ENCODE assay signal across 25 mouse cellular contexts in the genomic region with DNA sequence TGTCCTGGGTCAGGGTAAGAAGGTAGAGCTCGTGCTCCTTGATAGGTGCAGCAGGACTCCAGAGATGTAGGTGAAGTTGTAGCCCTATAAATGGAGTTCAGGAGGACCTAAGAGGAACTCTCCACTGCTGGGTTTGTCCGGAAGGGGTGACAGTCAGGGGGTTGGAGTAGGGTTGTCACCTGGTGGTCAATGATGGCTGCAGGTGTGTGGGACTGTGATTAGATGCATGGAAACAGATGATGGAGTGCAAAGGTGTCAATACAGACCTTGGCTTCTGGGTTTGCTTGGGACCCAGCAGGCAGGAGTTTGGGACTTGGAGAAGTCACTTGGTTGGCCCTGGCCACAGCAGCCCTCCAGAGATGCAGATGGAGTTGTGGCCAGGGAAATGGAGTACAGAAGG. TPM values are rescaled to one million over a fixed set of nuclear protein-coding genes. Genes with fewer than 3 reads are reported as not detected.
DNase-seq lines count a peak whose midpoint lies in the region.
"Had no signal": no experiment of that assay in that cellular context is flagged by ENCODE, and none has a peak within 500 bp of the region (broad histone marks: within the 10 kb centered on the region; RNA-seq: fewer than 3 reads in every experiment).

No protein-coding gene starts in this region.

- H3K36me3 ChIP-seq in heart, embryonic 10.5 days = no peaks in the 10 kb centered on the region
- H3K36me3 ChIP-seq: G1E had no signal

- DNase-seq in heart, adult 11 months = peak; percentile 71
- DNase-seq in heart, postnatal 14 days = no peak
- peak; percentile 63 for DNase-seq in heart, embryonic 10.5 days (ENCODE audit: low spot score)
- DNase-seq in heart, postnatal 25 days (ENCODE audit: low spot score) = no peak
- DNase-seq: adrenal gland, adult 2 months; adrenal gland, adult 8-10 months; adrenal gland, postnatal 10 days; adrenal gland, postnatal 14 days; adrenal gland, postnatal 25 days; adrenal gland, postnatal 36 days; B cell, adult 2 months; cerebellum, adult 11 months; cerebellum, adult 11-12 months; cerebellum, adult 18-20 months had no signal

- 71% methylated on average over 2 of the region's 2 CpGs for WGBS in heart, embryonic 10.5 days

- no peak overlapping the region for H3K4me3 ChIP-seq in heart, embryonic 10.5 days

- H3K27me3 ChIP-seq in heart, embryonic 10.5 days (ENCODE audit: insufficient read depth, poor library complexity, severe bottlenecking) = no peaks in the 10 kb centered on the region
- H3K27me3 ChIP-seq: Patski had no signal

- intact Hi-C loops in heart, postnatal 14 days (cut with DNase I) = no loop called here
- intact Hi-C loops in heart, postnatal 25 days (cut with DNase I) = no loop called here

- H3K9me3 ChIP-seq in heart, embryonic 10.5 days = no peaks in the 10 kb centered on the region; the same call in 1 of the 2 replicates
- H3K9me3 ChIP-seq: G1E had no signal

- H3K27ac ChIP-seq in heart, embryonic 10.5 days = no peak overlapping the region

- H3K4me1 ChIP-seq in heart, embryonic 10.5 days = no peaks in the 10 kb centered on the region

RNA-seq across cellular contexts. Expression of a gene that starts 3.7 kb away (rescaled TPM):
- not detected for total RNA-seq in heart, postnatal 14 days (2021)
- polyA plus RNA-seq in heart, embryonic 10.5 days (2016; fragmentation: Nextera tagmentation; extraction: Ambion mirVana) = not detected in 2 replicates
- total RNA-seq in heart, postnatal 25 days (2021) = not detected
- total RNA-seq: adrenal gland, adult 18-20 months; adrenal gland, adult 2 months; adrenal gland, adult 8-10 months; adrenal gland, postnatal 10 days; adrenal gland, postnatal 14 days; adrenal gland, postnatal 25 days; adrenal gland, postnatal 36 days; adrenal gland, postnatal 4 days; CH12.LX; ES-E14; MEL had no signal
- polyA plus RNA-seq: activated CD4-positive, CD25-positive, alpha-beta regulatory T cell, adult 4 months; adrenal gland, adult 2 months; brain, embryonic 14.5 days; C2C12; G1E; Patski had no signal

RNA-seq across cellular contexts. Expression of a gene that starts 27.6 kb away (rescaled TPM):
- not detected for total RNA-seq in heart, postnatal 14 days (2021)
- polyA plus RNA-seq in heart, embryonic 10.5 days (2016; fragmentation: Nextera tagmentation; extraction: Ambion mirVana) = not detected in 2 replicates
- total RNA-seq in heart, postnatal 25 days (2021) = not detected
- total RNA-seq: adrenal gland, adult 18-20 months; adrenal gland, adult 2 months; adrenal gland, adult 8-10 months; adrenal gland, postnatal 10 days; adrenal gland, postnatal 14 days; adrenal gland, postnatal 25 days; adrenal gland, postnatal 36 days; adrenal gland, postnatal 4 days; CH12.LX; ES-E14; G1E; MEL had no signal
- polyA plus RNA-seq: adrenal gland, adult 2 months; brain, embryonic 14.5 days; C2C12; CD4-positive, CD25-positive, alpha-beta regulatory T cell, adult 4 months; G1E; Patski had no signal

RNA-seq across cellular contexts. Expression of a gene that starts 50.6 kb away (rescaled TPM):
- not detected for total RNA-seq in heart, postnatal 14 days (2021)
- not detected in 2 replicates for polyA plus RNA-seq in heart, embryonic 10.5 days (2016; fragmentation: Nextera tagmentation; extraction: Ambion mirVana)
- not detected for total RNA-seq in heart, postnatal 25 days (2021)
- total RNA-seq: adrenal gland, adult 18-20 months; adrenal gland, adult 2 months; adrenal gland, adult 8-10 months; adrenal gland, postnatal 10 days; adrenal gland, postnatal 14 days; adrenal gland, postnatal 25 days; adrenal gland, postnatal 36 days; adrenal gland, postnatal 4 days; CH12.LX; ES-E14; MEL had no signal
- polyA plus RNA-seq: activated CD4-positive, CD25-positive, alpha-beta regulatory T cell, adult 4 months; adrenal gland, adult 2 months; brain, embryonic 14.5 days; C2C12; CD4-positive, CD25-positive, alpha-beta regulatory T cell, adult 4 months; G1E; Patski had no signal

Comparison
In these comparisons a context has a peak if more than half of its experiments do, and no peak if none do; other contexts are left out.
1. DNase-seq: peak in heart, adult 11 months (single experiment) and heart, embryonic 10.5 days (single experiment); none in heart, postnatal 14 days (0 of 2) and heart, postnatal 25 days (single experiment).